Mouse (Mus musculus) erythroblast, adult 5-6 weeks (primary cell): Measurements from ENCODE around the gene Rabl3. TPM values are rescaled to one million over a fixed set of nuclear protein-coding genes. Genes with fewer than 3 reads are reported as not detected.

Experiments
- ATAC-seq: replicated peaks from 2 replicates; pipeline ENCODE4 v1.8.0; 2016; ENCODE audit warnings: moderate number of reproducible peaks, mild to moderate bottlenecking, moderate TSS enrichment, inconsistent platforms; ENCODE audit not compliant: poor library complexity, low FRiP score, severe bottlenecking
- total RNA-seq, 2 experiments: library from RNA; stranded (forward) in 1 of 2; stranded (reverse) in 1 of 2; fragments of 150-400 nt in 1 of 2; fragments of 200-764, 138-1000 nt in 1 of 2; gene quantifications; 2 replicates each; pipeline versions ENCODE4 v1.2.3 to v1.2.4; 2015 to 2017; ENCODE audit warnings: low replicate concordance in 2 of 2

Gene Rabl3
- total RNA-seq, 2 experiments from 2014 or later = 1.5 to 4.4 TPM

DNA sequence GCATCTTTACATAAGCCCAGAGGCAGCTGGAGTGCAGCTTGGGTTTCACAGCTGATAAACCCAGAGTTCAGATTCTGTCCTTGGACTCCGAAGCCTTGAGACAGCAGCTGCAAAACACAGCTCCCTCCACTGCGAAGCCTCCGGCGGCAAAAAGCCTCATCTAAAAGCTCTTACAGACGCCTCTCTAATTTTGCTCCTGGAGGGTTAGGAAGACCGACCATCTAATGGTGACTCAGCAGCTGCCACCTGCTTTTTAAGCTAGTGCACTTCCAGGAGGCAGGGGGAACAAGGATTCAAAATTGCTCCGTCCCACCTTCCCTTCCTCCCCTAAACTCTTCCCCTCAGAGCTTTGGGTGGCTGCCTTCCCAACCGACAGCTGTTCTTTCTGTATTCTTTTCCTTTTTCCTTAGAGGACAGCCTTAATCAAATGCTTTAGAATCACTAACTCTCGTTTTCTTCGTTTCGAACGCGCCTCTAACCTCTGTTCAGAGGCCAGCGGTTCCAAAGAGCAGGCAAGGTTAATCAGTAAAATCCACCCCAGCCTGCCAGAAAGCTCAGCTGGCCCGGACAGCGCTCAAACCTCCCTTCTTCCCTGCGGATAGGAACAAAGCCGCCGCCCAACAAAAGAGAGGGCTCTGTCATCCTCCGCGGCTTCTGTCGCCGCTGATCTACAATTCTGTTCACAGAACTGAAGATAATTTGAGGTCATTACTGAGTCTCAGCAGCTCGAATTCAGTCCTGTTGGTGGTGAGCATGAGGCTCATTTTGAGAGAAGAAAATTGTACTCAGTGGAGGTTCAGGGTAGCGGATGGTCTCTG is 44.7 kb downstream of the Rabl3 start:
- no peak for ATAC-seq

DNA sequence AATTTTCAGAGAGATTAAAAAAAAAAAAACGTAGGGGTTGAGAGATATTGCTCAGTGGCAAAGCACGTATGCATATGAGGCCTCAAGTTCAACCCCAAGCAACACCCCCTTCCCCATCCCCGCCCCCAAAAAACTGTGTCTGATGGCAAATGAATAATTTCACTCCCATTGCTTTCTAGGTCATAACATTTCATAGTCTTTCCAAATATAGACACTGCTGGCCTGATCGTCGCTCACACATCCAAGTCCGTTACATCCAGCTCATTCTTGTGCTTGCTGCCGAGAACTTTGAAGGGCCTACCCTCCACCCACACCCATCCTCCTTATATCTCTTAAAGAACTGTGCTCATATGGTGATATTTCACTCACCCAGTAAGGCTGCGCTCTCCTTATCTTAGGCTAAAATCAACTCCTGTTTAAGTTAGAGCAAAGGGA is 45.5 kb downstream of the Rabl3 start:
- no peak for ATAC-seq

DNA sequence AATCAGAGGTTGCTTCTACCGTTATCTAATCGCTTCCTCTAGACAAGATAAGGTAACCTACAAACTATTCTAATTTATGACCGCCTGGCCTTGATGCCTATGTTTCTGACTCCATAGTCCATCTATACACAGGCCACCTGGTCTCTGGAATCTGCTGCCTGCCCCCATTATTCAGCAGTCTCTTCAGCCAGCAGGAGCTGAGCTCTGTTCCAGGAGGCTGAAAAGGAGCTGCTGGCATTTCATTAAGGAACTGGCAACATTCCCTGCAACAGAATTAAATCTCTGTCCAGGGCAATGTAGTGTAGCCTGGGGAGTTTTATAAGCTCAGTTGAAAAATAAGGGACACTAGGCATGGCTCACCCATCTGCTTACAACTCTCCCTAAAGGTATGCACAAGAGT is 51.2 kb downstream of the Rabl3 start:
- ATAC-seq = no peak

- ATAC-seq = no peak
Measured at GRCm38 (mm10) chr16:37591551-37591950, 51.9 kb downstream of the Rabl3 start.

- ATAC-seq = no peak
Measured at GRCm38 (mm10) chr16:37597412-37597811, 57.7 kb downstream of the Rabl3 start.

GRCm38 (mm10) chr16:37598463-37598862 is 58.8 kb downstream of the Rabl3 start:
- no peak for ATAC-seq

DNA sequence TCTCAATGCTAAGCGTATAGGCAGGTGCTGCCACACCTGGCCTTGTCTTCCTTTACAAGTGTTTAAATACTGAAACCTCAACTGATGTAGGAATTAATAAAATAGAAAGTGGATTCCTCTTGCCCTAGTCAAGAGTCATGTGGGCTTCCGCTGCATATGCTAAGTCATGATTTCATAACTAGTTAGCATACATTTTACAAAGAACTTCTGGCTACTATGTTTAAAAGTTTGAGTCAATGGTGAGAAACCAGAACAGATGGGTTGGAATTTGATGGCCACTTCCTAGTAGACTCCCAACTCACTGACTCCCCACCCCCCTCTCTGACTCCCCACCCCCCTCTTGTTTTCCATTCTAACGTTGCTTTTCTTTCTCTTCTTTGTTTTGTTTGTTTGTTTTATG is 59.6 kb downstream of the Rabl3 start:
- no peak for ATAC-seq

DNA sequence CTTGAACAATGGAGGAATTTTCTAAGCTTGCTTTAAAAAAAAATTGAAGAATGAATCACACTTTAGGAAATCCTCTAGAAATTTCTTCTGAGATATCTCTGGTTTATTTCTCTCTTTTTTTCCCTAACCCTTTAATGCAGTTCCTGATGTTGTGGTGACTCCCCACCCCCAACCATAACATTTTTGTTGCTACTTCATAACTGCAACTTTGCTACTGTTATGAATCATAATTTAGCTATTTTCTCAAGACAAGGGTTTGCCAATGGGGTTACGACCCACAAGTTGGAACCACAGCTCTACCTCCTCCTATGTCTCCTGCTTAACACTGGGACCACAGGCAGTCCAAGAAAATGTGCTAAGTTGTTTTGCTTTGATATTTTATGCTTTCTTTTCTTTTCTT is 63.7 kb downstream of the Rabl3 start:
- no peak for ATAC-seq

DNA sequence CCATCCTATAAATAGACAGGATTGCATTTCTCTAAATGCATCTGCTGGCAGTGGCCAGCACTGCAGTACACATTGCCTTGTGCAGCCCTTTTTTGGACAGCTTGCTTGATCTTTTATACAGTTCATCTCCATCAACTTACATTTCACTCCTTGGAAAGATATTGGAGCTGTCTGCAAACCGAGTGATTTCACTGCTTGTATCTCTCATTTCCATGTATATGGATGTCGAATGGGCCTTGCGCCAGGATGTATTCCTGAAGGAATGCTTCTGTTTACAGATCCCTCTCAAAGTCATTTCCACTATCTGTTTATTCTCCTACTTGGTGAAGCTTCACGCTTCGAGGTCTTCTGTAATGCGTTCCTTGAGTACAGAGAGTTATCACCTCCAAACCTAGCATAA is 64.6 kb downstream of the Rabl3 start:
- ATAC-seq = no peak

GRCm38 (mm10) chr16:37610333-37610732 is 70.6 kb downstream of the Rabl3 start:
- no peak for ATAC-seq

- no peak for ATAC-seq
Measured at GRCm38 (mm10) chr16:37611072-37611471, 71.4 kb downstream of the Rabl3 start.

DNA sequence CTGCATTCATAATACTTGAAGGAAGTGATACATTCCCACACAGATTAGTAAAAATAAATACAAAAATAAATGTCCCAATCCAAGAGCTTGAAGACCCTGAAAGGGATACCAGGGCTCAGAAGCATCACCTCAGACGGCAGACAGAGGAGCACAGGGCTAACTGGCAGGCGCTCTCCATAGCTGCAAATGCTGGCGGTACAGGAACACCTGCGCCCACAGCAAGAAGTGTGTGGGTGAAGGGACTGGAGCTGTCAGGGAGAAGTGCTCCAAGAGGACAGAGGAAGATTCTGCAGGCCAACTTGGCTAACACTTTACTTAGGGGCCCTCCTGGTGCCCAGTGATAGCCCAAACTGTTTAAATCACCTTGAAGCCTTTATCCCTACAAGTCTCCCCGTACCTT is 72.3 kb downstream of the Rabl3 start:
- ATAC-seq = no peak

DNA sequence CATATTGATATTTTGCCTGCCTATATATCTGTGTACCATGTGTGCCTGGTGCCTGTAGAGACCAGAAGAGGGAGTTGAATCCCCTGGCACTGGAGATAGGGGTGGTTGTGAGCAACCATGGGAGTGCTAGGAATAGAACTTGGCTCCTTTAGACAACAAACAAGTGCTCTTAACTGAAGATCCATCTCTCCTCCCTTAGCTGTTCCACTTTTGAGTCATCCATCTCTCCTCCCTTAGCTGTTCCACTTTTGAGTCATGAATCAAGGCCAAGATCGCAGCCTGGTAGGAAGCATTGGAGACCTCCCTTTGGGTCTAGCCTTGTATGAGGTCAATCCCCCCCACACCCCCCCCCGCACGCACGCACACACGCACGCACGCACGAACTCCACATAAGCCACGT is 74.9 kb downstream of the Rabl3 start:
- no peak for ATAC-seq

- ATAC-seq = no peak
Measured at GRCm38 (mm10) chr16:37615429-37615828, 75.7 kb downstream of the Rabl3 start.

DNA sequence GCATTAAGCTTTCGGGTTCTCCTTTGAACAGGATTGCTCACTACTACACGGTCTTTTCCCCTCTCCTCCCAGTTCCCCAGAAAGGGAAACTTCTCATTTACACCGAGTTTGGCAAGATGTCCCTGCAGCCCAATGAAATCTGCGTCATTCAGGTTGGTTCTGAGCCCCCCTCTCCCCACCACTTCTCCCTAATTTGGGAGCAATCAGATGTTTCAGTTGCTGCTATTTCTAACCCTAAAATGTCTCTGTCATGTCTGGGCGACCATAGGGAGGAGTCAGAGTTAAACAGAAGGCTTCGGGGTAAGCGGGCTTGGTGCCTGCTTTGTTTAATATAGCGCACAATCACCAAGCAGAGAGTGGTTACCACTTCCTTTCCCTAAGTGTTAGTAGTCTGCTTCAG is 76.4 kb downstream of the Rabl3 start:
- no peak for ATAC-seq

DNA sequence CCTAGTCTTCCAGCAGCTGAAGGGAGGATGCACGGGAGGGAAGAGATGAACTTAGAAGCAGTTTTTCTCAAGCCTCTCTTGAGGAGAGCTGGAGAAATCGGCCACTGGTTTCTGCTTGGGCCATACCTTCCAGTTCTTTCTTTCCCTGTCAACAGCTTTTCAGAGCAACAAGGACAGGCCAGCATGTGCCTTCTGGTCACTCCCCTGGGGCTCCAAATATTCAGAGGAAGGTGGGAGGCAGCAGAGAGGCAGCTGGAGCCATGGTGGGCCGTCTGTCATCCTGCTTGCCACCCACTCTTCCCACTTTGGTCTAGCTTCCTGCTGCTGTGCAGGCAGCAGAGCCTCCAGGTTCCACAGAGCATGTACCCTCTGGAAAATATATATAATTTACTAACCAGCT is 78.0 kb downstream of the Rabl3 start:
- ATAC-seq = no peak

Other genes with a start within 250 kb of the Rabl3 start
- not detected in 2 replicates for gene Stxbp5l, start 154.9 kb upstream of the Rabl3 start, total RNA-seq (2015; ENCODE audit: low replicate concordance)
- gene Stxbp5l, start 154.9 kb upstream of the Rabl3 start, total RNA-seq (2017; ENCODE audit: low replicate concordance) = not detected in 2 replicates
- gene Gtf2e1, start 96 bp upstream of the Rabl3 start, total RNA-seq (2015; ENCODE audit: low replicate concordance) = 3.1 and 6.1 TPM in 2 replicates
- gene Gtf2e1, start 96 bp upstream of the Rabl3 start, total RNA-seq (2017; ENCODE audit: low replicate concordance) = 2.8 and 3.8 TPM in 2 replicates
- not detected in 2 replicates for gene Hgd, start 40.3 kb downstream of the Rabl3 start, total RNA-seq (2015; ENCODE audit: low replicate concordance)
- gene Hgd, start 40.3 kb downstream of the Rabl3 start, total RNA-seq (2017; ENCODE audit: low replicate concordance) = not detected in 2 replicates
- gene Ndufb4, start 114.6 kb downstream of the Rabl3 start, total RNA-seq (2015; ENCODE audit: low replicate concordance) = 15.7 and 28.2 TPM in 2 replicates
- 0.42 and 8.2 TPM in 2 replicates for gene Ndufb4, start 114.6 kb downstream of the Rabl3 start, total RNA-seq (2017; ENCODE audit: low replicate concordance)
- gene Fstl1, start 237.0 kb downstream of the Rabl3 start, total RNA-seq (2015; ENCODE audit: low replicate concordance) = 0.63 TPM in 1 of 2 replicates, not detected in the other
- gene Fstl1, start 237.0 kb downstream of the Rabl3 start, total RNA-seq (2017; ENCODE audit: low replicate concordance) = 0.77 and 0.98 TPM in 2 replicates